Mouse (Mus musculus) ovary, postnatal 10 days (tissue): ENCODE measurements at regions not wholly inside any gene's neighbourhood (a gene's known extent, or its start where the extent isn't known, plus 50 kb on each side); places are given as distances from the start of the nearest gene placed in this dataset.

Experiments used
- DNase-seq: peaks from one replicate; pipeline ENCODE4 v3.0.0; 2022; ENCODE audit warnings: low spot score

GRCm38 (mm10) chr2:178834986-178835385 is 404.7 kb downstream of the Cdh26 start:
- DNase-seq = no peak

- DNase-seq = no peak
Measured at GRCm38 (mm10) chr2:178838571-178838970, 408.2 kb downstream of the Cdh26 start.

- DNase-seq = no peak
Measured at GRCm38 (mm10) chr2:178840975-178841374, 410.6 kb downstream of the Cdh26 start.

- DNase-seq = no peak
Measured at GRCm38 (mm10) chr2:178842595-178842994, 412.3 kb downstream of the Cdh26 start.

GRCm38 (mm10) chr2:178843458-178843857 is 413.1 kb downstream of the Cdh26 start:
- DNase-seq = no peak

- no peak for DNase-seq
Measured at GRCm38 (mm10) chr2:178844561-178844960, 414.2 kb downstream of the Cdh26 start.

- no peak for DNase-seq
Measured at GRCm38 (mm10) chr2:178850320-178850719, 420.0 kb downstream of the Cdh26 start.

GRCm38 (mm10) chr2:178850769-178851168 is 420.4 kb downstream of the Cdh26 start:
- no peak for DNase-seq

- no peak for DNase-seq
Measured at GRCm38 (mm10) chr2:178854012-178854411, 423.7 kb downstream of the Cdh26 start.

- DNase-seq = no peak
Measured at GRCm38 (mm10) chr2:178854760-178855159, 424.4 kb downstream of the Cdh26 start.

GRCm38 (mm10) chr2:178862620-178863019 is 432.3 kb downstream of the Cdh26 start:
- DNase-seq = no peak

- no peak for DNase-seq
Measured at GRCm38 (mm10) chr2:178867086-178867485, 436.8 kb downstream of the Cdh26 start.

- no peak for DNase-seq
Measured at GRCm38 (mm10) chr2:178869160-178869559, 438.8 kb downstream of the Cdh26 start.

GRCm38 (mm10) chr2:178878436-178878835 is 448.1 kb downstream of the Cdh26 start:
- DNase-seq = no peak

- no peak for DNase-seq
Measured at GRCm38 (mm10) chr2:178885686-178886085, 455.4 kb downstream of the Cdh26 start.

GRCm38 (mm10) chr2:178888704-178889103 is 458.4 kb downstream of the Cdh26 start:
- DNase-seq = no peak

- DNase-seq = no peak
Measured at GRCm38 (mm10) chr2:178902397-178902796, 472.1 kb downstream of the Cdh26 start.

GRCm38 (mm10) chr2:178909325-178909724 is 479.0 kb downstream of the Cdh26 start:
- no peak for DNase-seq

GRCm38 (mm10) chr2:178911646-178912045 is 481.3 kb downstream of the Cdh26 start:
- no peak for DNase-seq

- no peak for DNase-seq
Measured at GRCm38 (mm10) chr2:178916316-178917033, 486.1 kb downstream of the Cdh26 start.

GRCm38 (mm10) chr2:178924456-178925115 is 494.3 kb downstream of the Cdh26 start:
- DNase-seq = no peak

GRCm38 (mm10) chr2:178927038-178927660 is 496.8 kb downstream of the Cdh26 start:
- DNase-seq = no peak

- no peak for DNase-seq
Measured at GRCm38 (mm10) chr2:178929033-178929432, 498.7 kb downstream of the Cdh26 start.
